ENCODE assay signal across 23 mouse cellular contexts in the genomic region with DNA sequence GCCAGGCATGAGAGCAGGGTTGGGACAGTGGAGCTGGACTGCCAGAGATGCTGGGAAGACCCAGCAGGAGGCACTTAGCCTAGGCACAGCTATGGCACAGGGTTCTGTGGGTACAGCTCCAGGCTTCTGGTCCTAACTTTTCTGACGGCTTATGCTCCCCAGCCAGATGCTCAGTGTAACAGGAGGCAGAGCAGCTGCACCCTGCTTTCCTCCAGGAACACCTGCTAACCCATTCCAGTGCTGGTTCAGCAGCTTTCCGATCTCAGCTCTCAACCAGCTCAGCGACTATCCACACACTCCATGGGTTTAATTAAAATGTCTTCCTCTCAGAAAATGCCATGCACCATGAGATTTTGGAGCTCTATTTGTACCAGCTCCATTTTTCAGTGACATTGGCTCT. TPM values are rescaled to one million over a fixed set of nuclear protein-coding genes. Genes with fewer than 3 reads are reported as not detected.
DNase-seq lines count a peak whose midpoint lies in the region; ATAC-seq and TF ChIP-seq lines count a peak whose summit lies in the region.
"Had no signal": no experiment of that assay in that cellular context is flagged by ENCODE, and none has a peak within 500 bp of the region (broad histone marks: within the 10 kb centered on the region; RNA-seq: fewer than 3 reads in every experiment).

No protein-coding gene starts in this region.

- no peak overlapping the region for H3K27ac ChIP-seq in embryonic facial prominence, embryonic 14.5 days (replicated peaks; ENCODE audit: low read depth, low read length)
- no peak overlapping the region for H3K27ac ChIP-seq in embryonic facial prominence, embryonic 10.5 days (replicated peaks)
- H3K27ac ChIP-seq in left cerebral cortex, adult 2 months, result peak overlapping the region; percentile 40; the same call in 1 of the 2 replicates
- no peak overlapping the region for H3K27ac ChIP-seq in stomach, embryonic 16.5 days (ENCODE audit: low read length)
- no peak overlapping the region for H3K27ac ChIP-seq in stomach, postnatal 0 days (replicated peaks)
- no peak overlapping the region for H3K27ac ChIP-seq in forebrain, embryonic 14.5 days (ENCODE audit: low read depth, low read length)
- no peak overlapping the region for H3K27ac ChIP-seq in hindbrain, postnatal 0 days
- H3K27ac ChIP-seq: forebrain, embryonic 12.5 days; heart, adult 2 months; heart, embryonic 15.5 days; hindbrain, embryonic 10.5 days; hindbrain, embryonic 14.5 days had no signal

- no peak for TF ChIP-seq EP300 in stomach, postnatal 0 days (optimal IDR thresholded peaks at IDR 0.05)

- 77% methylated on average over 3 of the region's 3 CpGs for WGBS in embryonic facial prominence, embryonic 14.5 days
- 94% methylated on average over 3 of the region's 3 CpGs for WGBS in embryonic facial prominence, embryonic 10.5 days
- WGBS in stomach, embryonic 16.5 days, result 83% methylated on average over 3 of the region's 3 CpGs
- 91% methylated on average over 3 of the region's 3 CpGs for WGBS in stomach, postnatal 0 days
- WGBS in forebrain, embryonic 14.5 days, result 87% methylated on average over 3 of the region's 3 CpGs
- WGBS in hindbrain, postnatal 0 days, result 74% methylated on average over 3 of the region's 3 CpGs

- no peak for TF ChIP-seq CTCF in left cerebral cortex, adult 2 months (IDR thresholded peaks at IDR 0.05)
- no peak for TF ChIP-seq CTCF in stomach, postnatal 0 days (IDR thresholded peaks at IDR 0.05; ENCODE audit: low read depth)
- no peak for TF ChIP-seq CTCF in hindbrain, postnatal 0 days (IDR thresholded peaks at IDR 0.05; ENCODE audit: low read depth)

- H3K4me2 ChIP-seq in embryonic facial prominence, embryonic 14.5 days (ENCODE audit: low read depth, low read length), result no peak overlapping the region
- H3K4me2 ChIP-seq in stomach, embryonic 16.5 days (ENCODE audit: low read depth, low read length), result no peak overlapping the region
- no peak overlapping the region for H3K4me2 ChIP-seq in stomach, postnatal 0 days (replicated peaks; ENCODE audit: low read depth)
- no peak overlapping the region for H3K4me2 ChIP-seq in forebrain, embryonic 14.5 days (ENCODE audit: low read length)
- H3K4me2 ChIP-seq in hindbrain, postnatal 0 days (ENCODE audit: low read depth, low read length), result no peak overlapping the region
- H3K4me2 ChIP-seq: forebrain, embryonic 12.5 days; heart, embryonic 11.5 days; heart, embryonic 15.5 days; hindbrain, embryonic 14.5 days had no signal

- H3K4me1 ChIP-seq in embryonic facial prominence, embryonic 14.5 days (ENCODE audit: control insufficient read depth, insufficient read depth, low read length), result no peaks in the 10 kb centered on the region
- no peaks in the 10 kb centered on the region for H3K4me1 ChIP-seq in embryonic facial prominence, embryonic 10.5 days
- 0 out of 2 replicates have a peak, but pooled peaks cover 2% of the 10 kb centered on the region for H3K4me1 ChIP-seq in stomach, embryonic 16.5 days (ENCODE audit: control insufficient read depth, insufficient read depth, low read length)
- H3K4me1 ChIP-seq in stomach, postnatal 0 days (replicated peaks; ENCODE audit: control insufficient read depth, insufficient read depth), result no peaks in the 10 kb centered on the region
- H3K4me1 ChIP-seq in forebrain, embryonic 14.5 days (ENCODE audit: control insufficient read depth, insufficient read depth, low read length), result no peaks in the 10 kb centered on the region
- H3K4me1 ChIP-seq in hindbrain, postnatal 0 days (ENCODE audit: insufficient read depth, low read length), result no peaks in the 10 kb centered on the region
- H3K4me1 ChIP-seq: forebrain, embryonic 12.5 days; hindbrain, embryonic 10.5 days had no signal

- H3K27me3 ChIP-seq in embryonic facial prominence, embryonic 14.5 days (replicated peaks; ENCODE audit: control insufficient read depth, insufficient read depth, low read length), result no peaks in the 10 kb centered on the region
- H3K27me3 ChIP-seq in embryonic facial prominence, embryonic 10.5 days (replicated peaks; ENCODE audit: low read depth, poor library complexity, severe bottlenecking), result no peaks in the 10 kb centered on the region
- H3K27me3 ChIP-seq in stomach, embryonic 16.5 days (ENCODE audit: control insufficient read depth, insufficient read depth, low read length), result no peaks in the 10 kb centered on the region
- H3K27me3 ChIP-seq in stomach, postnatal 0 days (ENCODE audit: control insufficient read depth, insufficient read depth, low read length), result no peaks in the 10 kb centered on the region
- H3K27me3 ChIP-seq in forebrain, embryonic 14.5 days (replicated peaks; ENCODE audit: control insufficient read depth, insufficient read depth, low read length), result no peaks in the 10 kb centered on the region
- no peaks in the 10 kb centered on the region for H3K27me3 ChIP-seq in hindbrain, postnatal 0 days (ENCODE audit: insufficient read depth, low read length)
- H3K27me3 ChIP-seq: forebrain, embryonic 12.5 days; heart, embryonic 15.5 days had no signal

- H3K9me3 ChIP-seq in embryonic facial prominence, embryonic 14.5 days (ENCODE audit: control insufficient read depth, low read length), result no peaks in the 10 kb centered on the region
- no peaks in the 10 kb centered on the region for H3K9me3 ChIP-seq in embryonic facial prominence, embryonic 10.5 days
- H3K9me3 ChIP-seq in stomach, embryonic 16.5 days (replicated peaks; ENCODE audit: control insufficient read depth, low read length), result no peaks in the 10 kb centered on the region
- H3K9me3 ChIP-seq in stomach, postnatal 0 days (ENCODE audit: control insufficient read depth, low read length), result no peaks in the 10 kb centered on the region
- H3K9me3 ChIP-seq in forebrain, embryonic 14.5 days (replicated peaks; ENCODE audit: control insufficient read depth, low read length), result no peaks in the 10 kb centered on the region
- no peaks in the 10 kb centered on the region for H3K9me3 ChIP-seq in hindbrain, postnatal 0 days (ENCODE audit: low read length)
- H3K9me3 ChIP-seq: forebrain, embryonic 12.5 days; G1E; heart, embryonic 15.5 days; hindbrain, embryonic 10.5 days had no signal

- ATAC-seq in embryonic facial prominence, embryonic 14.5 days (ENCODE audit: low read depth), result peak; percentile 45; the same call in 1 of the 2 replicates
- ATAC-seq in stomach, embryonic 16.5 days (ENCODE audit: insufficient read depth, low FRiP score), result 0 out of 2 replicates have a peak, but pooled peaks have one; percentile 25
- no peak for ATAC-seq in stomach, postnatal 0 days (ENCODE audit: low FRiP score, low TSS enrichment)
- ATAC-seq in forebrain, embryonic 14.5 days, result no peak
- no peak for ATAC-seq in hindbrain, postnatal 0 days
- ATAC-seq: CD4-positive, CD25-positive, alpha-beta regulatory T cell, adult 4 months; forebrain, postnatal 0 days had no signal

- DNase-seq in embryonic facial prominence, embryonic 14.5 days (ENCODE audit: low spot score), result peak; percentile 24
- DNase-seq in embryonic facial prominence, embryonic 10.5 days (ENCODE audit: low spot score), result no peak
- no peak for DNase-seq in left cerebral cortex, adult 2 months (ENCODE audit: extremely low spot score in 1 of 2, low spot score in 2 of 2)
- DNase-seq in left cerebral cortex, postnatal 14 days (ENCODE audit: low spot score in 2 of 2), result no peak
- no peak for DNase-seq in stomach, postnatal 0 days (ENCODE audit: low spot score)
- no peak for DNase-seq in forebrain, embryonic 14.5 days (ENCODE audit: low spot score)
- no peak for DNase-seq in hindbrain, postnatal 0 days (ENCODE audit: low spot score)
- DNase-seq: adrenal gland, adult 8-10 months; B cell, adult 2 months; cerebellum, adult 18-20 months; cerebellum, adult 9-11 months; cerebellum, postnatal 36 days; forebrain, postnatal 0 days; gastrocnemius, postnatal 10 days; heart, adult 2 months had no signal

- H3K36me3 ChIP-seq in embryonic facial prominence, embryonic 14.5 days (ENCODE audit: control insufficient read depth, insufficient read depth, low read length), result peaks cover 50% of the 10 kb centered on the region
- H3K36me3 ChIP-seq in embryonic facial prominence, embryonic 10.5 days (replicated peaks), result peaks cover 56% of the 10 kb centered on the region
- H3K36me3 ChIP-seq in stomach, embryonic 16.5 days (ENCODE audit: control insufficient read depth, insufficient read depth, low read length), result 0 out of 2 replicates have a peak, but pooled peaks cover 5% of the 10 kb centered on the region
- peaks cover 2% of the 10 kb centered on the region; the same call in 1 of the 2 replicates for H3K36me3 ChIP-seq in stomach, postnatal 0 days (ENCODE audit: control insufficient read depth, insufficient read depth, low read length)
- H3K36me3 ChIP-seq in forebrain, embryonic 14.5 days (ENCODE audit: control insufficient read depth, insufficient read depth, low read length), result peaks cover 50% of the 10 kb centered on the region
- H3K36me3 ChIP-seq in hindbrain, postnatal 0 days (ENCODE audit: insufficient read depth, low read length), result peaks cover 12% of the 10 kb centered on the region; the same call in 1 of the 2 replicates

- intact Hi-C loops in left cerebral cortex, adult 2 months (cut with DNase I), result no loop called here
- intact Hi-C loops in left cerebral cortex, postnatal 14 days (cut with DNase I), result no loop called here

- H3K4me3 ChIP-seq in embryonic facial prominence, embryonic 14.5 days (ENCODE audit: low read depth, low read length), result no peak overlapping the region
- no peak overlapping the region for H3K4me3 ChIP-seq in embryonic facial prominence, embryonic 10.5 days
- H3K4me3 ChIP-seq in left cerebral cortex, adult 2 months, result no peak overlapping the region
- no peak overlapping the region for H3K4me3 ChIP-seq in stomach, embryonic 16.5 days (replicated peaks; ENCODE audit: low read length)
- no peak overlapping the region for H3K4me3 ChIP-seq in stomach, postnatal 0 days (ENCODE audit: low read depth, low read length)
- no peak overlapping the region for H3K4me3 ChIP-seq in forebrain, embryonic 14.5 days (ENCODE audit: low read depth, low read length)
- H3K4me3 ChIP-seq in hindbrain, postnatal 0 days (ENCODE audit: low read length), result no peak overlapping the region
- H3K4me3 ChIP-seq: forebrain, embryonic 12.5 days; heart, adult 2 months; heart, embryonic 15.5 days; hindbrain, embryonic 10.5 days had no signal

- H3K9ac ChIP-seq in embryonic facial prominence, embryonic 14.5 days (ENCODE audit: low read depth, low read length), result no peak overlapping the region
- H3K9ac ChIP-seq in stomach, embryonic 16.5 days (ENCODE audit: low read length), result no peak overlapping the region
- no peak overlapping the region for H3K9ac ChIP-seq in stomach, postnatal 0 days (ENCODE audit: low read length)
- H3K9ac ChIP-seq in forebrain, embryonic 14.5 days (ENCODE audit: low read length), result no peak overlapping the region
- H3K9ac ChIP-seq in hindbrain, postnatal 0 days (replicated peaks; ENCODE audit: low read length), result no peak overlapping the region
- H3K9ac ChIP-seq: forebrain, embryonic 12.5 days; forebrain, postnatal 0 days; heart, embryonic 15.5 days; hindbrain, embryonic 14.5 days had no signal

RNA-seq across cellular contexts. Expression of a gene that starts 16.3 kb away (rescaled TPM):
- 56.3 and 59.5 TPM in 2 replicates for polyA plus RNA-seq in embryonic facial prominence, embryonic 14.5 days (2014; fragmentation: Nextera tagmentation; extraction: Ambion mirVana)
- polyA plus RNA-seq in embryonic facial prominence, embryonic 10.5 days (2016; fragmentation: Nextera tagmentation; extraction: Ambion mirVana), result 50.5 and 50.6 TPM in 2 replicates
- total RNA-seq in left cerebral cortex, adult 2 months (2021), result 100 to 1,000 TPM; 135 to 147 TPM
- total RNA-seq in left cerebral cortex, postnatal 14 days (2021), result 100 to 1,000 TPM in 1 of 2 experiments, 10 to 100 TPM in 1; 98.7 to 116 TPM
- polyA plus RNA-seq in stomach, embryonic 16.5 days (2015; fragmentation: Nextera tagmentation; extraction: Ambion mirVana), result 56.2 and 58.3 TPM in 2 replicates
- 24.0 TPM in 2 replicates for polyA plus RNA-seq in stomach, postnatal 0 days (2015; fragmentation: Nextera tagmentation; extraction: Ambion mirVana)
- 44.4 and 49.0 TPM in 2 replicates for polyA plus RNA-seq in forebrain, embryonic 14.5 days (2014; fragmentation: Nextera tagmentation; extraction: Ambion mirVana)
- total RNA-seq in hindbrain, postnatal 0 days (2014; rRNA removed), result 52.7 and 78.5 TPM in 2 replicates
- polyA plus RNA-seq in hindbrain, postnatal 0 days (2015; fragmentation: Nextera tagmentation; extraction: Ambion mirVana), result 33.9 and 36.2 TPM in 2 replicates

RNA-seq across cellular contexts. Expression of a gene that starts 35.4 kb away (rescaled TPM):
- 136 and 156 TPM in 2 replicates for polyA plus RNA-seq in embryonic facial prominence, embryonic 14.5 days (2014; fragmentation: Nextera tagmentation; extraction: Ambion mirVana)
- polyA plus RNA-seq in embryonic facial prominence, embryonic 10.5 days (2016; fragmentation: Nextera tagmentation; extraction: Ambion mirVana), result 188 and 189 TPM in 2 replicates
- total RNA-seq in left cerebral cortex, adult 2 months (2021), result 10 to 100 TPM; 44.8 to 48.9 TPM
- 10 to 100 TPM; 47.6 to 55.7 TPM for total RNA-seq in left cerebral cortex, postnatal 14 days (2021)
- 136 and 142 TPM in 2 replicates for polyA plus RNA-seq in stomach, embryonic 16.5 days (2015; fragmentation: Nextera tagmentation; extraction: Ambion mirVana)
- polyA plus RNA-seq in stomach, postnatal 0 days (2015; fragmentation: Nextera tagmentation; extraction: Ambion mirVana), result 132 and 133 TPM in 2 replicates
- polyA plus RNA-seq in forebrain, embryonic 14.5 days (2014; fragmentation: Nextera tagmentation; extraction: Ambion mirVana), result 114 and 125 TPM in 2 replicates
- total RNA-seq in hindbrain, postnatal 0 days (2014; rRNA removed), result 49.2 and 52.7 TPM in 2 replicates
- 136 and 141 TPM in 2 replicates for polyA plus RNA-seq in hindbrain, postnatal 0 days (2015; fragmentation: Nextera tagmentation; extraction: Ambion mirVana)

Comparison
In these comparisons a context has a peak if more than half of its experiments do, and no peak if none do; other contexts are left out.
1. ATAC-seq: peak in embryonic facial prominence, embryonic 14.5 days (single experiment) and stomach, embryonic 16.5 days (single experiment); none in stomach, postnatal 0 days (single experiment), forebrain, embryonic 14.5 days (single experiment) and hindbrain, postnatal 0 days (single experiment).